Mouse (Mus musculus): ENCODE results near the gene Gpatch3.

GRCm38 (mm10) chr4:133569291-133570065 lies 5.1 kb upstream of the Gpatch3 start:
- TF ChIP-seq EP300 (IDR thresholded peaks at IDR 0.05; ENCODE audit: low read depth) (no peak), CTCF (IDR thresholded peaks at IDR 0.05; ENCODE audit: low read depth) (no peak)
